9 mouse cellular contexts compared by ENCODE assay signal in the genomic region with DNA sequence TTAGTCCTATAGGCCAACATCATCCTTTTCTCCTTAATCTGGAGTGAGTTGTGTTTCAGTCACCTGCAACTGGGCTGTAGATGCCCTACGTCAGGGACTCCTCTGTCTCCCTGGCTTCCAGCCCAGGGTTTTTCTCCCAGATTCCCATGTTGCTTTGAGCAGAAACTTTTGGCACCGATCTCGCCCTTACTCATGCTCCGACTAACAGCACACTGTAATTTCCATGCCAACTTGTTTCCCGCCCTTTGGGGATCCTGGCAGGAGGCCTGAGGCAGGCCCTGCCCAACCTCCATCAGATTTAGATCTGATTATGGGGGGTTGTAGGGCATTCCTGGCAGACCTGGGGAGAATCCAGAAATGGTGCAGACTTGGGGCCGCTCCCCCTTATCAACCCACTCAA. TPM values are rescaled to one million over a fixed set of nuclear protein-coding genes. Genes with fewer than 3 reads are reported as not detected.
DNase-seq lines count a peak whose midpoint lies in the region; ATAC-seq and TF ChIP-seq lines count a peak whose summit lies in the region.
"Had no signal": no experiment of that assay in that cellular context is flagged by ENCODE, and none has a peak within 500 bp of the region (broad histone marks: within the 10 kb centered on the region; RNA-seq: fewer than 3 reads in every experiment).

No protein-coding gene starts in this region.

- no peak for TF ChIP-seq CTCF in kidney, adult 2 months (conservative IDR thresholded peaks at IDR 0.05; ENCODE audit: insufficient read depth, insufficient read length, low read depth, low read length)
- no peak for TF ChIP-seq CTCF in cerebellum, adult 2 months (IDR thresholded peaks at IDR 0.05; ENCODE audit: borderline replicate concordance, insufficient read depth, low read depth, low read length)

- no peak overlapping the region for H3K9ac ChIP-seq in kidney, embryonic 14.5 days (ENCODE audit: low read depth, low read length)
- H3K9ac ChIP-seq in liver, embryonic 12.5 days = no peak overlapping the region

- DNase-seq in kidney, adult 2 months = peak; percentile 70
- DNase-seq in cerebellum, adult 2 months = peak; percentile 53 to 81
- DNase-seq in heart, adult 8-10 months (ENCODE audit: low spot score) = peak; percentile 52
- peak; percentile 42 to 54 for DNase-seq in layer of hippocampus, postnatal 10 days (ENCODE audit: low spot score in 2 of 2)
- DNase-seq in ovary, postnatal 14 days (ENCODE audit: low spot score) = peak; percentile 67

- H3K9me3 ChIP-seq in kidney, embryonic 14.5 days (ENCODE audit: control insufficient read depth, low read length) = no peaks in the 10 kb centered on the region
- H3K9me3 ChIP-seq in liver, embryonic 12.5 days (replicated peaks) = no peaks in the 10 kb centered on the region

- H3K27me3 ChIP-seq in kidney, adult 2 months (replicated peaks; ENCODE audit: control insufficient read depth, insufficient read depth, low read length) = no peaks in the 10 kb centered on the region
- no peaks in the 10 kb centered on the region for H3K27me3 ChIP-seq in kidney, embryonic 14.5 days (ENCODE audit: control insufficient read depth, insufficient read depth, low read length)
- no peaks in the 10 kb centered on the region for H3K27me3 ChIP-seq in cerebellum, adult 2 months (ENCODE audit: control insufficient read depth, insufficient read depth, low read length)
- 0 out of 2 replicates have a peak, but pooled peaks cover 1% of the 10 kb centered on the region for H3K27me3 ChIP-seq in liver, embryonic 12.5 days (replicated peaks)

- H3K4me2 ChIP-seq in kidney, embryonic 14.5 days (replicated peaks; ENCODE audit: low read depth, low read length) = no peak overlapping the region
- no peak overlapping the region for H3K4me2 ChIP-seq in liver, embryonic 12.5 days

- WGBS in kidney, adult 2 months = 49% methylated on average over 6 of the region's 6 CpGs
- 94% methylated on average over 6 of the region's 6 CpGs for WGBS in kidney, embryonic 14.5 days
- WGBS in cerebellum, adult 2 months = 17% methylated on average over 6 of the region's 6 CpGs
- 70% methylated on average over 6 of the region's 6 CpGs for WGBS in liver, embryonic 12.5 days (ENCODE audit: insufficient replicate concordance)

- no peak for ATAC-seq in kidney, embryonic 14.5 days (ENCODE audit: low FRiP score, low TSS enrichment)
- no peak for ATAC-seq in liver, embryonic 12.5 days
- no peak for ATAC-seq in granulocyte monocyte progenitor cell, adult 5-6 weeks (replicated peaks; ENCODE audit: poor library complexity, severe bottlenecking)

- H3K27ac ChIP-seq in kidney, adult 2 months (ENCODE audit: insufficient read depth, low read depth, low read length) = no peak overlapping the region
- no peak overlapping the region for H3K27ac ChIP-seq in kidney, embryonic 14.5 days (ENCODE audit: low read depth, low read length)
- H3K27ac ChIP-seq in cerebellum, adult 2 months (ENCODE audit: insufficient read depth, low read length) = no peak overlapping the region
- no peak overlapping the region for H3K27ac ChIP-seq in liver, embryonic 12.5 days

- no peaks in the 10 kb centered on the region for H3K36me3 ChIP-seq in kidney, adult 2 months (ENCODE audit: control insufficient read depth, insufficient read depth, low read length)
- no peaks in the 10 kb centered on the region for H3K36me3 ChIP-seq in kidney, embryonic 14.5 days (ENCODE audit: control insufficient read depth, insufficient read depth, low read length)
- no peaks in the 10 kb centered on the region for H3K36me3 ChIP-seq in liver, embryonic 12.5 days

- no peaks in the 10 kb centered on the region for H3K4me1 ChIP-seq in kidney, adult 2 months (ENCODE audit: control insufficient read depth, insufficient read depth, low read length)
- no peaks in the 10 kb centered on the region for H3K4me1 ChIP-seq in kidney, embryonic 14.5 days (ENCODE audit: control insufficient read depth, insufficient read depth, low read length)
- peaks cover 5% of the 10 kb centered on the region for H3K4me1 ChIP-seq in cerebellum, adult 2 months (ENCODE audit: control insufficient read depth, insufficient read depth, low read length)
- H3K4me1 ChIP-seq in liver, embryonic 12.5 days = no peaks in the 10 kb centered on the region

- no peak overlapping the region for H3K4me3 ChIP-seq in kidney, adult 2 months (ENCODE audit: insufficient read depth, low read depth, low read length)
- H3K4me3 ChIP-seq in kidney, embryonic 14.5 days (ENCODE audit: low read length) = no peak overlapping the region
- H3K4me3 ChIP-seq in cerebellum, adult 2 months (replicated peaks; ENCODE audit: insufficient read depth, low read depth, low read length) = no peak overlapping the region
- H3K4me3 ChIP-seq in liver, embryonic 12.5 days = no peak overlapping the region
- H3K4me3 ChIP-seq: myocyte had no signal

- no peak for TF ChIP-seq POLR2A in kidney, adult 2 months (IDR thresholded peaks at IDR 0.05; ENCODE audit: low read depth, low read length)
- no peak for TF ChIP-seq POLR2A in cerebellum, adult 2 months (IDR thresholded peaks at IDR 0.05; ENCODE audit: borderline replicate concordance, insufficient read depth, low read length)

RNA-seq across cellular contexts. Expression of a gene that starts 42.0 kb away (rescaled TPM):
- 7.8 and 9.8 TPM in 2 replicates for polyA plus RNA-seq in kidney, adult 2 months (2012; rRNA removed)
- polyA plus RNA-seq in kidney, embryonic 14.5 days (2014; fragmentation: Nextera tagmentation; extraction: Ambion mirVana) = 2.7 and 4.1 TPM in 2 replicates
- 22.4 and 23.2 TPM in 2 replicates for polyA plus RNA-seq in cerebellum, adult 2 months (2012; rRNA removed)
- 1 to 10 TPM; 5.9 to 8.2 (median 6.5) TPM for total RNA-seq in heart, adult 8-10 months (2022)
- 100 to 1,000 TPM in 1 of 2 experiments, 10 to 100 TPM in 1; 94.1 to 106 TPM for total RNA-seq in layer of hippocampus, postnatal 10 days (2021)
- polyA plus RNA-seq in liver, embryonic 12.5 days (2016; fragmentation: Nextera tagmentation; extraction: Ambion mirVana) = 2.4 and 3.1 TPM in 2 replicates
- total RNA-seq in granulocyte monocyte progenitor cell, adult 5-6 weeks (2014; fragmentation: Nextera tagmentation) = 8.1 and 19.2 TPM in 2 replicates
- total RNA-seq in granulocyte monocyte progenitor cell, adult 5-6 weeks (2017) = 5.4 and 8.2 TPM in 2 replicates
